Mouse (Mus musculus): ENCODE data around the gene Plekhg5.

DNA sequence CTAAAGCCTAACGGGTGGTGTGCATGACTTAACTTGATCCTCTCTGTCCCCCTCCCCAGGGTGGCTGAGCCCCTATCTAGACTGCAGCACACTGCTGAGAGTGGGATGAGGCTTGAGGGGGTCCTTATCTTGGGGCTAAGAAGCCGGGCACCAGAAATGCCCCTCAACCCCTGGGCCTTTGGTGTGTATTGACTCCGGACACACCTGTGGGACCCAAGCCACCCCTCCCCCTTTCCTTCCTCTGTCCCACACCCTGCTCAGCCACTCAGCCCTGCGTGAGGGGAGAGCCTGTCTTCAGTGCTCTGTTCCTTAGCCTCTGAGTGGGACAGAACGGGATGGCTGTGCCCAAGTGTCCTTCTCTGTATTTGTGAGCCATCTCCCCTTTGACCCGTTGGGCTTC lies 24.6 kb downstream of the Plekhg5 start:
- TF ChIP-seq CTCF (conservative IDR thresholded peaks at IDR 0.05; ENCODE audit: insufficient read depth, insufficient read length, low read depth, low read length) (no peak), POLR2A (IDR thresholded peaks at IDR 0.05; ENCODE audit: low read depth, low read length) (no peak)

Measured in kidney, adult 2 months (tissue).